Mouse (Mus musculus): ENCODE data around the gene Mad2l2. TPM values are rescaled to one million over a fixed set of nuclear protein-coding genes. Genes with fewer than 3 reads are reported as not detected.
"Not testable (repeated sequence)": the region's sequence is repeated elsewhere in the genome, so short reads cannot be mapped to it uniquely, and the experiment has no call there.

Gene Mad2l2
- polyA plus RNA-seq, 1 experiment from 2014 or later: 89.9 TPM

DNA sequence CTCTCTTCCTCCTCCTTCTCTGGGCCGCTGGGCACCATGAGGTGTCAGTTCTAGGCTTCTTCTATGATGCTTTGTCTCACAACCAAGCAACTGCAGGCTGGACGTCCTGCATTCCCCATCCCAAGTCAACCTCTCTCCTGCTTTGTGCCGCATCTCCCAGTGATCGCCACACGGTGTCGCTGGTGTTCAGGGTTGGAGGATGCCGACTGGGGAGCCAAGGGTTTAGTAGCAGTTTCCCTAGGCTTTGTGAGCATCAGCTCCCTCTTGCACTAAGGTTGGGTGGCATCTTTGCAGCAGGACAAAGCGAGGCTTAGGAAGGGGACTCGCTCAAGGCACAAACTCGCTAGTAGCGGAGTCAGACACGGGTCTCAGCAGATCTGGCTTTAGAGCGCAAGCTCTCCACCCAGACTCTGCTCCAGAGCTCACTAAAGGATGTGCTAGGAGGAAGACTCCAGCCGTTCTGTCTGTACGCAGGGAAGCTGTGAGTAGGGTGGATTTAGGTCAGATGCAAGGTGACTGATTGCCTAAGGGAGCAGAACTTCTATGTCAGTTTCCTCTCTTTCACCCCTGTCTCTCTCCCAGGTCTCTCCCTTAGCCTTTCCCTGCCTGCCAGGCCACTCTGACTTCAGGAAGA is 15.3 kb upstream of the Mad2l2 start:
- Histone ChIP-seq H3K9ac (peak overlapping the region; percentile 46), H3K4me1 (peaks cover 10% of the 10 kb centered on the region), H3K4me3 (no peak overlapping the region), H3K36me3 (peaks cover 27% of the 10 kb centered on the region), H3K27me3 (peaks cover 4% of the 10 kb centered on the region; the same call in 1 of the 2 replicates), H3K4me2 (replicated peaks) (0 out of 2 replicates have a peak overlapping the region, but pooled peaks have one; percentile 14), H3K9me3 (replicated peaks) (peaks cover 2% of the 10 kb centered on the region), H3K27ac (peak overlapping the region; percentile 64)
- peak; percentile 56 for ATAC-seq (ENCODE audit: low FRiP score)
- 4% methylated on average over 15 of the region's 15 CpGs for WGBS

DNA sequence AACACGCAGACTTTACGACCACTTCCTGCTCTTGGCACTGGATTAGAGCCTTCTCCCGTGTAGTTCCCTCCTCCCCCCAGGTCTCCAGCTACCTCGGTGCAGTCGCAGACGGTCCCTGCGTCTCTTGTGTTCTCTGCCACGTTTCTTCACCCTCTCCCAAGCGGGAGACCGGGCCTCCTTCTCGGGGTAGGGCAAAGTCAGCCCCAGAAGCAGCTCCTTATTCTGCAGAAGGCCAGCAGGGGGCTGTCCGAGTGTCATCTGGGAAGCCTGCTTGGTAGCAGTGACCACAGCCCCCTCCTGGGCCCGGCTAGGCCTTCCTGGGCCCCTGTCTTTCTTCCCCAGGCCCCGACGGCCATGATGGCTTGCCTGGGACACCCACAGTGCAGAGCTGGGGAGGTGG is 14.7 kb upstream of the Mad2l2 start:
- peaks cover 4% of the 10 kb centered on the region; the same call in 1 of the 2 replicates for H3K27me3 ChIP-seq
- H3K4me2 ChIP-seq (replicated peaks): peak overlapping the region; percentile 0; the same call in 1 of the 2 replicates
- 7% methylated on average over 15 of the region's 15 CpGs for WGBS
- ATAC-seq (ENCODE audit: low FRiP score): 0 out of 2 replicates have a peak, but pooled peaks have one; percentile 26
- H3K36me3 ChIP-seq: peaks cover 21% of the 10 kb centered on the region
- no peak overlapping the region for H3K4me3 ChIP-seq
- H3K9me3 ChIP-seq (replicated peaks): peaks cover 2% of the 10 kb centered on the region
- H3K9ac ChIP-seq: peak overlapping the region; percentile 46; the same call in 1 of the 2 replicates
- H3K4me1 ChIP-seq: peaks cover 10% of the 10 kb centered on the region
- H3K27ac ChIP-seq: peak overlapping the region; percentile 64

DNA sequence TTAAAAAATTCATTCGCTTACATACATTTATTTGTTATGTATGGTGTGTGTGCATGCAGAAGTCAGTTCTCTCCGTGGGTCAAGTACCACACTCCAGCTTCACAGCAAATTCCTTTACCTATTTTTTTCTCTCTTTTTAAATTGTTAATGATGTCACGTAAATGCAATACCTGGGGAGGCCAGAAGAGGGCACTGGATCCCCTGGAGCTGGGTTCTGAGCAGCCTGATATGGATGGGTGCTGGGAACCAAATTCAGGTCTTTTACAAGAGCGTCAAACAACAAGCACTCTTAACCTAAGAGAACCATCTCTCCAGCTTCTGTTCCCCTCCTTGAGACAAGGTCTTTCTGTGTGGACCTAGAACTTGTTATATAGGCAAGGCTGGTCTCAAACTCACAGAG is 13.5 kb upstream of the Mad2l2 start:
- Histone ChIP-seq H3K27me3 (peaks cover 4% of the 10 kb centered on the region; the same call in 1 of the 2 replicates), H3K4me1 (peaks cover 12% of the 10 kb centered on the region), H3K27ac (no peak overlapping the region), H3K36me3 (peaks cover 21% of the 10 kb centered on the region), H3K4me3 (no peak overlapping the region), H3K4me2 (replicated peaks) (no peak overlapping the region), H3K9ac (no peak overlapping the region), H3K9me3 (replicated peaks) (peaks cover 2% of the 10 kb centered on the region)
- WGBS: 74% methylated on average over 4 of the region's 4 CpGs
- no peak for ATAC-seq (ENCODE audit: low FRiP score)

DNA sequence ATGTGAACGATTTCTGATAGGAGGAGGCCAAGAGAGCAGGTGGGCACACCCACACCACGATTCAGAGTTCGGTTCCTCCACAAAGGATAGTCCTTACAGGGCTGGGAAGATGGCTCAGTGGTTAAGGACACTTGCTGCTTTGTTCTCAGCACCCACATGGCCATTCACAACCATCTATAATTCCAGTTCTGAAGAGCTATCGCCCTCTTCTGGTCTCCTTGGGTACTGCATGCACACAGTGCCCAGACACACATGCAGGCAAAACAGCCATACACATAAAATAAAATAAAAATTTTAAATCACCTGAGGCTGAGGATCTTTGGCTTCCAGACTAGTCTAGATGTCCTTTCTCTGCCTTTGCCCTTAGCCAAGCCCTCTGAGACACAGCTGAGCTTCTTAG is 12.8 kb upstream of the Mad2l2 start:
- Histone ChIP-seq H3K9me3 (replicated peaks) (peaks cover 2% of the 10 kb centered on the region), H3K4me3 (no peak overlapping the region), H3K27ac (no peak overlapping the region), H3K4me1 (peaks cover 20% of the 10 kb centered on the region), H3K27me3 (peaks cover 4% of the 10 kb centered on the region; the same call in 1 of the 2 replicates), H3K36me3 (peaks cover 14% of the 10 kb centered on the region), H3K9ac (no peak overlapping the region), H3K4me2 (replicated peaks) (no peak overlapping the region)
- no peak for ATAC-seq (ENCODE audit: low FRiP score)
- 71% methylated on average over 4 of the region's 4 CpGs for WGBS

DNA sequence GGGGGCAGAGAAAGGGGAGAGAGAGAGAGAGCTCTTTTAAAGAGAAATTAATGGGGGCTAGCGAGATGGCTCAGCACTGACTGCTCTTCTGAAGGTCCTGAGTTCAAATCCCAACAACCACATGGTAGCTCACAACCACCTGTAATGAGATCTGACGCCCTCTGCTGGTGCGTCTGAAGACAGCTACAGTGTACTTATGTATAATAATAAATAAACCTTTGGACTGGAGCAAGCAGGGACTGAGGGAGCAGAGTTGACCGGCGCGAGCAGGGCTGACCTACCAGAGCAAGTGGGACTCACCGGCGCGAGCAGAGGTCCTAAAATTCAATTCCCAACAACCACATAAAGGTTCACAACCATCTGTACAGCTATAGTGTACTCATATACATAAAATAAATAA is 10.6 kb upstream of the Mad2l2 start:
- H3K9me3 ChIP-seq (replicated peaks); ATAC-seq (ENCODE audit: low FRiP score); H3K27ac ChIP-seq; H3K4me3 ChIP-seq; H3K4me2 ChIP-seq (replicated peaks); H3K36me3 ChIP-seq; H3K27me3 ChIP-seq; H3K9ac ChIP-seq: not testable (repeated sequence)
- peaks cover 30% of the 10 kb centered on the region for H3K4me1 ChIP-seq
- 89% methylated on average over 9 of the region's 9 CpGs for WGBS

DNA sequence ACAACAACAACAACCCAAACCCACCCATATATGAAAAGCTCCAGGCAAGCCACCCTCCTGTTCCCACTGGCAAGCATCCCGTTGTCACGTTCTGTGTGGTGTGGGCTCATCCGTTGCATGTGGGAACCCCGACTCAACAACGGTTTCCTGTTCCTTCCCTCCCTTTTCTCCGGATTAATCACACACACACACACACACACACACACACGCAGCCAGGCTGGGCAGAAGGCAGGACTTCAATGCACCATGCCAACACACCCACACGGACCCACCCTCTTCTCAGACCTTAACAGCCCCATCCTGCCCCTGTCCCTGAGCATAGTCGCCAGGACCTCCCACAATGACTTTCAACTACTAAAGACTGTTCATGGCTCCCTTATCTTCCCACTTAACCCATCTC is 9.6 kb upstream of the Mad2l2 start:
- no peak for ATAC-seq (ENCODE audit: low FRiP score)
- 86% methylated on average over 9 of the region's 9 CpGs for WGBS
- 0 out of 2 replicates have a peak overlapping the region, but pooled peaks have one; percentile 19 for H3K27ac ChIP-seq
- H3K36me3 ChIP-seq: no peaks in the 10 kb centered on the region
- H3K9ac ChIP-seq: no peak overlapping the region
- H3K9me3 ChIP-seq (replicated peaks): peaks cover 2% of the 10 kb centered on the region
- H3K4me3 ChIP-seq: no peak overlapping the region
- no peak overlapping the region for H3K4me2 ChIP-seq (replicated peaks)
- peaks cover 31% of the 10 kb centered on the region for H3K4me1 ChIP-seq
- H3K27me3 ChIP-seq: no peaks in the 10 kb centered on the region

DNA sequence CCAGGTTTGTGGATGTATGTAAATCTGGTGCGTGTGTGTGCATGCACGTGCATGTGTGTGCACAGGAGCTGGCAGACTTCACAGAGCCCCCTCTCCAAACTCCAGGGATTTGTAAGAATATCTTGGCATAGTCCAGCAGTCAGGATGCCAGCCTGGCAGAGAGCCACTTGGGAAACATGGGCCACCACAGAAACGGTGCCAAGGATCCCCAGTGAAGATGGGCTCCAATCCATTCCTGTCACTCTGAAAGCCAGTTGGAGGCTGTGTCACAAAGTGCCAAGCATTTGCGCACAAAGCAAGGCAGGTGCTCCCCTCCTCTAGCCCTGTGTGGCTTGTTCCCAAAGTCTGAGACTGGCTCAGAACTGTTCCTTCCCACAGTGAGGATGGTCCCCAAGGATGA is 8.8 kb upstream of the Mad2l2 start:
- H3K36me3 ChIP-seq: no peaks in the 10 kb centered on the region
- no peak for ATAC-seq (ENCODE audit: low FRiP score)
- no peaks in the 10 kb centered on the region for H3K27me3 ChIP-seq
- H3K4me1 ChIP-seq: peaks cover 33% of the 10 kb centered on the region
- no peak overlapping the region for H3K9ac ChIP-seq
- H3K27ac ChIP-seq: peak overlapping the region; percentile 68
- peaks cover 2% of the 10 kb centered on the region for H3K9me3 ChIP-seq (replicated peaks)
- H3K4me2 ChIP-seq (replicated peaks): no peak overlapping the region
- H3K4me3 ChIP-seq: no peak overlapping the region
- 72% methylated on average over 4 of the region's 4 CpGs for WGBS

DNA sequence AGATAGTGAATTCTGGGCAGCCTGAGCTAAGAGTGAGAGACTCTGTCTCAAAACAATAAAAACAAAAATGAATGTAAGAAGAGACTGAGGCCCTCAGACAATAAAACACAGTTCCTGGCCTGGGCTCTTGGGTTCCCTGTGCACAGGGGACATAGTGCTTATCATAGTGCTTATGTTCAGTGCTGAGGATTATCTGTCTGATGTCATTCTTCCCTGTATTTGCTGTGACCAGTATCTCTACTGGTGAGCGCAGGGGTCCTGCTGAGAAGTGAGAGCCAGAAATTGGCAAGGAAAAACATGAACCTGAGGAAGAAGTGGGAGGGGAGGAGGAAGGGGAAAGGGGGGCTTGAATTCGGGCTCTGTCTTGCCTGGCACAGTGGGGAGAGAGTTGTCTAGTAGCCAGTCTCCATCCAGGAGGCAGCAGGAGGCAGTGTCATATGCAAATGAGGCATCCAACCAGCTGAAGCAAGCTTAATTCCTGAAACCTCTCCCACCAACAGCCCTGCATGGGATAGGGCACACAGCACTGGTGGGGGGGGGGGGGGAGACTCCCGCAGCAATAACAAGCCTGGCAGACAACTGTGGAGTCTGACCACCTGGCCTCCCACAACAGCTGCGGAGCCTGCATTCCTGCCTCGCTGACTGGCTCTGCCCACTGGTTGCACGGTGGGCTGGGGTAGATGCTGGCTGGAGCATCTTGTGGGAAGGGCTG is 8.0 kb upstream of the Mad2l2 start:
- no peak overlapping the region for H3K4me3 ChIP-seq
- H3K9me3 ChIP-seq (replicated peaks): no peaks in the 10 kb centered on the region; the same call in 1 of the 2 replicates
- H3K27ac ChIP-seq: peak overlapping the region; percentile 68
- no peaks in the 10 kb centered on the region for H3K36me3 ChIP-seq
- H3K4me1 ChIP-seq: peaks cover 41% of the 10 kb centered on the region
- H3K9ac ChIP-seq: peak overlapping the region; percentile 27; the same call in 1 of the 2 replicates
- H3K4me2 ChIP-seq (replicated peaks): peak overlapping the region; percentile 8; the same call in 1 of the 2 replicates
- peak; percentile 83 for ATAC-seq (ENCODE audit: low FRiP score)
- H3K27me3 ChIP-seq: no peaks in the 10 kb centered on the region
- WGBS: 4% methylated on average over 6 of the region's 6 CpGs

DNA sequence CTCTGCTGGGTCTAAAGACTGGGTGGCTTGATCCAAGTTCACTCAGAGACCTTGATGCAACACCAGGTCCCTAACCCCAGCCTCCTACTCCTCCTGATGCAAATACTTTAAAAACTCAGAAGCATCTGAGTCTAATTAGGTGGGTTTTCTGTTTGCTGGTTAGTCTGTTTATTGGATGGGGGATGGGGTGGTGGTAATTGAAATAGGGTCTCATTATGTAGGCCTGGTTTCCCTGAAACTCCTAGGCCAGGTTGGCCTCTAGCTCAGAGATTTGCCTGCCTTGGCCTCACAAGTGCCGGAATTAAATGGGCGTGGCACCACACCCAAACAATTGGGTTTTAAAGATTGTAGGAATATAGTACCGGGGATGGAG is 7.5 kb upstream of the Mad2l2 start:
- Histone ChIP-seq H3K4me2 (replicated peaks) (peak overlapping the region; percentile 8; the same call in 1 of the 2 replicates), H3K27me3 (no peaks in the 10 kb centered on the region), H3K27ac (peak overlapping the region; percentile 24; the same call in 1 of the 2 replicates), H3K36me3 (no peaks in the 10 kb centered on the region), H3K4me1 (peaks cover 46% of the 10 kb centered on the region), H3K9ac (no peak overlapping the region), H3K4me3 (no peak overlapping the region), H3K9me3 (replicated peaks) (no peaks in the 10 kb centered on the region)
- ATAC-seq (ENCODE audit: low FRiP score): no peak
- WGBS: 74% methylated on average over 3 of the region's 3 CpGs

DNA sequence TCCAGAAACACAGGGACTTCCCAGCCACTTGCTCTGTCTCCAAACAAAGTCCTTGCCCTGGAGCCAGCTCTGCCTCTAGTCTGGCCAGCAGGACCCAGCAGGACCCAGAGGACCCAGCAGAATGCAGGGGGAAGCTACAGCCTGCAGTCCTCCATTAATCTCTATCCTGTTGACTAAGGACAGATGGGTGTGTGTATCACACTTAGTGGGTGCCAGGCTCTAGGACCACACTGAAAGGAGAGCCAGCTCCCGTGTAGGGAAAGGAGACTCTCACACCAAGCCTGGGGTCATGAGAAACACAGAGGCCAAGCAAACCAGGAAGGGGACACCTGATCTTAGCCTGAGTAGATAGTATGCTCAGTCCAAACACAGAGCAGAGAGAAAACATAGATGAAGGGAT is 1.9 kb upstream of the Mad2l2 start:
- peak overlapping the region; percentile 80 for H3K4me2 ChIP-seq (replicated peaks)
- peaks cover 16% of the 10 kb centered on the region for H3K27me3 ChIP-seq
- H3K4me3 ChIP-seq: peak overlapping the region; percentile 81
- peak overlapping the region; percentile 99 for H3K27ac ChIP-seq
- no peaks in the 10 kb centered on the region for H3K9me3 ChIP-seq (replicated peaks)
- peak overlapping the region; percentile 98; the same call in 1 of the 2 replicates for H3K9ac ChIP-seq
- no peak for ATAC-seq (ENCODE audit: low FRiP score)
- H3K4me1 ChIP-seq: peaks cover 63% of the 10 kb centered on the region
- WGBS: 53% methylated on average over 1 of the region's 1 CpGs
- no peaks in the 10 kb centered on the region for H3K36me3 ChIP-seq

DNA sequence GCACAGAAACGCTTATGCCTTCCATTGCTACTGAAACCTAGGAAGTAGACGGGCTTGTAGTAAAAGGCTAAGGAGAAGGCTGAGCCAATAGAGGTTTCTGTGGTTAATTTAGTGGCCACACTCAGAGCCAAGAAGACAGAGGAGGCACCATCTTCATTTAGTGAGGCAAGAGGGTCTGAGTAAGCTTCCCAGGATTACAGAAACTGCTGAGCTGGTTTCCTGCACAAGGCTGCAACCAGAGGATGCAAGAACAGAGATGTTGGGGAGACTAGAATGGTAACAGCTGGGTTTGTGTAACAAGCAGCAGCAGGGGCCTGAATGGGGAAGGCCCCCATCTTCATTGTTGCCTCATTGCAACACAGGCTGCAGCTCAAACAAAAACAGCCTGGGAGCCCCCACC is 1.5 kb upstream of the Mad2l2 start:
- no peak for ATAC-seq (ENCODE audit: low FRiP score)
- H3K9ac ChIP-seq: peak overlapping the region; percentile 98
- WGBS: 75% methylated on average over 2 of the region's 2 CpGs
- H3K4me1 ChIP-seq: peaks cover 63% of the 10 kb centered on the region
- peak overlapping the region; percentile 99 for H3K27ac ChIP-seq
- peak overlapping the region; percentile 80 for H3K4me2 ChIP-seq (replicated peaks)
- H3K36me3 ChIP-seq: no peaks in the 10 kb centered on the region
- H3K9me3 ChIP-seq (replicated peaks): no peaks in the 10 kb centered on the region
- H3K27me3 ChIP-seq: peaks cover 16% of the 10 kb centered on the region
- peak overlapping the region; percentile 81 for H3K4me3 ChIP-seq

DNA sequence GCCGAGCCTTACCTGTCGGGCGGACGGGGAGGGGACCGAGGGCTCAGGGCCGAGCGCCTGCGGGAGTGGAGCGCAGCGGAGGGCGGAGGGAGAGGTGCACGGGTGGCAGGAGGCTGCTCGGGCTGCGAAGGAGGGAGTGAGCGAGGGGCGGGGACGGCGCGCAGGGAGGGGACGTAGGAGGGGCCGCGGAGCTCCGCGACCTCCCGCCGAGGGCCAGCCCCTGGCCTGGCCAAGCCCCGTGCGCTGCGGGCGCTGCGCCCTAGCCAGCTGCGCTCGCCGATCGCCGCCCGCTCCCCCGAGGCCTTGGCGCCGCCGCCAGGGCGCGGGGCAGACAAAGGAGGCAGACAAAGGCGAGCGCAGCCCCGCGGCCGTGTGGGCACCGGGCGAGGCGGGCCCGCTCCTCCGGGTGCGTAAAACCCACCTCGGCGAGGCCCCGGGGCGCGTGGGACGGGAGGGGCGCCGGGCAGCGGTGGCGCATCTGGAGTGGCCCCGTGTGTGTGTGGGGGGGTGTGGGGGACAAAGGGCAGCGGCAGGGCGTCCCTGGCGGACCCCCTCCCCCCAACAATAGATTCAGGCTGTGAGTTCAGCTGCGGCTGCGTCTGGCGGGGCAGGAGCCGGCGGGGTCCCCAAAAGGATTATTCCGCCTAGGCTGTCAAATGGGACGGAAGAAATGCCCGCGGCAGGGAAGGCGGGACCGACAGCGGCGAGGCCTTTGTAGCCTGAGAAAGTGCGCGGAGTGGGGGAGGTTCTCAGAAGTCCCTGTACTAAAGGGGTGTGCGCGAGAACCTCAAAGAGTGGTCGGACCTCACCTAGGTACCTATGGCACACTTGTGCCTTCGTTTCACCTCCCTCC is 603 bp downstream of the Mad2l2 start, which contains the start of gene Draxin:
Gene Draxin (minus strand): TSS at position 138 of the 853 bp plus-strand sequence.
- H3K4me1 ChIP-seq: peaks cover 53% of the 10 kb centered on the region
- WGBS: under 1% methylated on average over 72 of the region's 87 CpGs

More for the DNA sequence above, 603 bp downstream of the Mad2l2 start, which contains the start of gene Draxin:
- no peaks in the 10 kb centered on the region for H3K36me3 ChIP-seq
- ATAC-seq (ENCODE audit: low FRiP score): peak; percentile 86
- H3K4me2 ChIP-seq (replicated peaks): peak within 1 kb of the TSS; percentile 80
- no peaks in the 10 kb centered on the region for H3K9me3 ChIP-seq (replicated peaks)
- H3K27ac ChIP-seq: peak within 1 kb of the TSS; percentile 99
- H3K9ac ChIP-seq: peak within 1 kb of the TSS; percentile 98
- H3K4me3 ChIP-seq: peak within 1 kb of the TSS; percentile 81
- H3K27me3 ChIP-seq: peaks cover 16% of the 10 kb centered on the region

Measured in hindbrain, embryonic 12.5 days (tissue).